Mouse (Mus musculus) midbrain, embryonic 15.5 days (tissue): Measurements from ENCODE around the gene Slc7a5. TPM values are rescaled to one million over a fixed set of nuclear protein-coding genes. Genes with fewer than 3 reads are reported as not detected.

ENCODE experiments used
- ATAC-seq: fragments of 200-750 bp; cut with Nextera tagmentation; replicated peaks from 2 replicates; pipeline ENCODE4 v1.8.0; 2017; ENCODE audit warnings: moderate TSS enrichment
- H3K27ac ChIP-seq: fragments of 300-500 bp; sonication (generic); 2 replicates; pipeline ENCODE4 v1.5.1; 2015; ENCODE audit warnings: mild to moderate bottlenecking, inconsistent platforms
- H3K27me3 ChIP-seq: fragments of 300-500 bp; sonication (generic); replicated peaks from 2 replicates; pipeline ENCODE4 v1.6.1; 2015; ENCODE audit warnings: inconsistent platforms
- H3K36me3 ChIP-seq: fragments of 300-500 bp; sonication (generic); replicated peaks from 2 replicates; pipeline ENCODE4 v1.6.1; 2015; ENCODE audit warnings: inconsistent platforms
- H3K4me1 ChIP-seq: fragments of 300-500 bp; sonication (generic); 2 replicates; pipeline ENCODE4 v1.6.1; 2015; ENCODE audit warnings: inconsistent platforms
- H3K4me2 ChIP-seq: fragments of 300-500 bp; sonication (generic); 2 replicates; pipeline ENCODE4 v1.6.1; 2015; ENCODE audit warnings: inconsistent platforms, mild to moderate bottlenecking, moderate library complexity
- H3K4me3 ChIP-seq: fragments of 300-500 bp; sonication (generic); 2 replicates; pipeline ENCODE4 v1.5.1; 2015; ENCODE audit warnings: mild to moderate bottlenecking, inconsistent platforms
- H3K9ac ChIP-seq: fragments of 300-500 bp; sonication (generic); 2 replicates; pipeline ENCODE4 v1.6.1; 2015; ENCODE audit warnings: mild to moderate bottlenecking, inconsistent platforms
- H3K9me3 ChIP-seq: fragments of 300-500 bp; sonication (generic); 2 replicates; pipeline ENCODE4 v1.6.1; 2016; ENCODE audit warnings: inconsistent platforms
- WGBS: fragments of 180-500 bp; shearing (Covaris S2); methylation state at CpG from one replicate; pipeline ENCODE4 v1.1.7; 2015; ENCODE audit warnings: mixed read lengths; 5-methylcytosine and 5-hydroxymethylcytosine counted together
- polyA plus RNA-seq: library from polyadenylated mRNA; unstranded; fragments of >200 nt; fragmentation: Nextera tagmentation; extraction: Ambion mirVana; gene quantifications from 2 replicates; pipeline ENCODE4 v1.2.1, GENCODE M21; 2015

Gene Slc7a5
- polyA plus RNA-seq, 1 experiment from 2014 or later, result 55.5 TPM

- Histone ChIP-seq H3K9ac (peak overlapping the region; percentile 40; the same call in 1 of the 2 replicates), H3K36me3 (no peaks in the 10 kb centered on the region), H3K4me2 (peak overlapping the region; percentile 61), H3K9me3 (no peaks in the 10 kb centered on the region), H3K4me3 (peak overlapping the region; percentile 30), H3K27me3 (no peaks in the 10 kb centered on the region), H3K4me1 (peaks cover 46% of the 10 kb centered on the region), H3K27ac (peak overlapping the region; percentile 71)
- 58% methylated on average over 19 of the region's 19 CpGs for WGBS
- no peak for ATAC-seq
Observed at GRCm38 (mm10) chr8:121948321-121949145, 41.0 kb upstream of the Slc7a5 start.

- peaks cover 43% of the 10 kb centered on the region for H3K4me1 ChIP-seq
- ATAC-seq, result no peak
- WGBS, result under 1% methylated on average over 18 of the region's 18 CpGs
- peak overlapping the region; percentile 30 for H3K4me3 ChIP-seq
- H3K9me3 ChIP-seq, result no peaks in the 10 kb centered on the region
- no peaks in the 10 kb centered on the region for H3K27me3 ChIP-seq
- H3K36me3 ChIP-seq, result no peaks in the 10 kb centered on the region
- peak overlapping the region; percentile 71 for H3K27ac ChIP-seq
- peak overlapping the region; percentile 40; the same call in 1 of the 2 replicates for H3K9ac ChIP-seq
- H3K4me2 ChIP-seq, result peak overlapping the region; percentile 61
Observed at GRCm38 (mm10) chr8:121947753-121948141, 40.3 kb upstream of the Slc7a5 start.

GRCm38 (mm10) chr8:121947047-121947752 is 39.7 kb upstream of the Slc7a5 start:
- Histone ChIP-seq H3K36me3 (no peaks in the 10 kb centered on the region), H3K4me2 (peak overlapping the region; percentile 61), H3K9me3 (no peaks in the 10 kb centered on the region), H3K27ac (peak overlapping the region; percentile 51), H3K9ac (no peak overlapping the region), H3K27me3 (no peaks in the 10 kb centered on the region), H3K4me3 (peak overlapping the region; percentile 30), H3K4me1 (peaks cover 37% of the 10 kb centered on the region)
- ATAC-seq, result no peak
- 25% methylated on average over 19 of the region's 19 CpGs for WGBS

- no peaks in the 10 kb centered on the region for H3K36me3 ChIP-seq
- no peak overlapping the region for H3K27ac ChIP-seq
- WGBS, result 84% methylated on average over 7 of the region's 7 CpGs
- H3K27me3 ChIP-seq, result no peaks in the 10 kb centered on the region
- H3K9me3 ChIP-seq, result no peaks in the 10 kb centered on the region
- ATAC-seq, result no peak
- H3K4me1 ChIP-seq, result peaks cover 29% of the 10 kb centered on the region
- H3K4me3 ChIP-seq, result no peak overlapping the region
- no peak overlapping the region for H3K4me2 ChIP-seq
- no peak overlapping the region for H3K9ac ChIP-seq
Observed at GRCm38 (mm10) chr8:121946351-121946750, 38.9 kb upstream of the Slc7a5 start.

- ATAC-seq, result no peak
- no peak within 1 kb of the TSS for H3K9ac ChIP-seq
Observed at GRCm38 (mm10) chr8:121944831-121945230, 37.3 kb upstream of the Slc7a5 start, which contains the start of gene Car5a. Car5a (minus strand) TSS chr8:121944904.

GRCm38 (mm10) chr8:121943716-121944115 is 36.2 kb upstream of the Slc7a5 start:
- 79% methylated on average over 8 of the region's 8 CpGs for WGBS
- Histone ChIP-seq H3K4me2 (no peak overlapping the region), H3K27me3 (no peaks in the 10 kb centered on the region), H3K9ac (no peak overlapping the region), H3K9me3 (no peaks in the 10 kb centered on the region), H3K4me3 (no peak overlapping the region), H3K4me1 (peaks cover 20% of the 10 kb centered on the region), H3K36me3 (no peaks in the 10 kb centered on the region), H3K27ac (no peak overlapping the region)
- no peak for ATAC-seq

More at GRCm38 (mm10) chr8:121944831-121945230, 37.3 kb upstream of the Slc7a5 start, which contains the start of gene Car5a:
- Histone ChIP-seq H3K36me3 (no peaks in the 10 kb centered on the region), H3K27ac (no peak within 1 kb of the TSS), H3K27me3 (no peaks in the 10 kb centered on the region), H3K4me1 (peaks cover 27% of the 10 kb centered on the region), H3K4me3 (no peak within 1 kb of the TSS), H3K9me3 (no peaks in the 10 kb centered on the region), H3K4me2 (no peak within 1 kb of the TSS)

- WGBS, result 28% methylated on average over 2 of the region's 2 CpGs
- no peak for ATAC-seq
- H3K27me3 ChIP-seq, result no peaks in the 10 kb centered on the region
- H3K9me3 ChIP-seq, result no peaks in the 10 kb centered on the region
- H3K27ac ChIP-seq, result no peak overlapping the region
- no peaks in the 10 kb centered on the region for H3K36me3 ChIP-seq
- H3K4me1 ChIP-seq, result peaks cover 14% of the 10 kb centered on the region
- no peak overlapping the region for H3K4me3 ChIP-seq
- H3K4me2 ChIP-seq, result no peak overlapping the region
- H3K9ac ChIP-seq, result no peak overlapping the region
Observed at GRCm38 (mm10) chr8:121943057-121943540, 35.6 kb upstream of the Slc7a5 start.

GRCm38 (mm10) chr8:121938732-121939131 is 31.2 kb upstream of the Slc7a5 start:
- Histone ChIP-seq H3K4me1 (peaks cover 19% of the 10 kb centered on the region), H3K4me2 (no peak overlapping the region), H3K36me3 (no peaks in the 10 kb centered on the region), H3K9ac (no peak overlapping the region), H3K4me3 (no peak overlapping the region), H3K27ac (no peak overlapping the region), H3K9me3 (no peaks in the 10 kb centered on the region), H3K27me3 (no peaks in the 10 kb centered on the region)
- ATAC-seq, result no peak
- 83% methylated on average over 7 of the region's 7 CpGs for WGBS

GRCm38 (mm10) chr8:121936391-121936790 is 28.9 kb upstream of the Slc7a5 start:
- Histone ChIP-seq H3K9me3 (no peaks in the 10 kb centered on the region), H3K4me2 (no peak overlapping the region), H3K27ac (no peak overlapping the region), H3K4me1 (peaks cover 22% of the 10 kb centered on the region), H3K27me3 (no peaks in the 10 kb centered on the region), H3K4me3 (no peak overlapping the region), H3K9ac (no peak overlapping the region), H3K36me3 (no peaks in the 10 kb centered on the region)
- no peak for ATAC-seq
- WGBS, result 86% methylated on average over 14 of the region's 14 CpGs

- peak; percentile 90 for ATAC-seq
- H3K27ac ChIP-seq, result peak overlapping the region; percentile 83
- no peaks in the 10 kb centered on the region for H3K9me3 ChIP-seq
- no peaks in the 10 kb centered on the region for H3K27me3 ChIP-seq
- 0 out of 2 replicates have a peak overlapping the region, but pooled peaks have one; percentile 8 for H3K9ac ChIP-seq
- H3K4me1 ChIP-seq, result peaks cover 22% of the 10 kb centered on the region
- H3K4me2 ChIP-seq, result peak overlapping the region; percentile 30
- WGBS, result 28% methylated on average over 12 of the region's 12 CpGs
- H3K36me3 ChIP-seq, result no peaks in the 10 kb centered on the region
- H3K4me3 ChIP-seq, result no peak overlapping the region
Observed at GRCm38 (mm10) chr8:121935341-121936294, 28.1 kb upstream of the Slc7a5 start.

GRCm38 (mm10) chr8:121934923-121935322 is 27.4 kb upstream of the Slc7a5 start:
- H3K27me3 ChIP-seq, result no peaks in the 10 kb centered on the region
- peaks cover 22% of the 10 kb centered on the region for H3K4me1 ChIP-seq
- no peak overlapping the region for H3K4me2 ChIP-seq
- ATAC-seq, result peak; percentile 57
- peak overlapping the region; percentile 83 for H3K27ac ChIP-seq
- no peaks in the 10 kb centered on the region for H3K36me3 ChIP-seq
- H3K9me3 ChIP-seq, result no peaks in the 10 kb centered on the region
- no peak overlapping the region for H3K4me3 ChIP-seq
- H3K9ac ChIP-seq, result no peak overlapping the region
